Mouse (Mus musculus) liver, postnatal 0 days (tissue): ENCODE measurements around the gene Pik3r4. TPM values are rescaled to one million over a fixed set of nuclear protein-coding genes. Genes with fewer than 3 reads are reported as not detected.
A peak's percentile ranks its signal among the peaks of the same experiment; 100 is the strongest.

Experiments
- ATAC-seq: fragments of 200-750 bp; cut with Nextera tagmentation; 2 replicates; pipeline ENCODE4 v1.8.0; 2017; ENCODE audit warnings: mild to moderate bottlenecking, moderate library complexity
- DNase-seq: peaks from one replicate; pipeline ENCODE4 v3.0.0-alpha.2; 2016
- H3K27ac ChIP-seq: fragments of 300-500 bp; sonication (generic); 2 replicates; pipeline ENCODE4 v1.5.1; 2014; ENCODE audit warnings: antibody characterized with exemption, moderate library complexity, mild to moderate bottlenecking, low read depth
- H3K27me3 ChIP-seq: fragments of 300-500 bp; sonication (generic); 2 replicates; pipeline ENCODE4 v1.6.1; 2014; ENCODE audit warnings: low read length, control low read depth, mixed read lengths; ENCODE audit not compliant: insufficient read depth
- H3K36me3 ChIP-seq: fragments of 300-500 bp; sonication (generic); replicated peaks from 2 replicates; pipeline ENCODE4 v1.6.1; 2014; ENCODE audit warnings: mild to moderate bottlenecking, control low read depth, low read length, moderate library complexity, mixed read lengths; ENCODE audit not compliant: insufficient read depth
- H3K4me1 ChIP-seq: fragments of 300-500 bp; sonication (generic); 2 replicates; pipeline ENCODE4 v1.6.1; 2014; ENCODE audit warnings: antibody characterized with exemption, mild to moderate bottlenecking, control low read depth; ENCODE audit not compliant: insufficient read depth
- H3K4me2 ChIP-seq: fragments of 300-500 bp; sonication (generic); 2 replicates; pipeline ENCODE4 v1.6.1; 2014; ENCODE audit warnings: low read depth, mild to moderate bottlenecking, low read length, moderate library complexity, mixed read lengths
- H3K4me3 ChIP-seq: fragments of 300-500 bp; sonication (generic); 2 replicates; pipeline ENCODE4 v1.5.1; 2014; ENCODE audit warnings: low read depth, low read length
- H3K9ac ChIP-seq: fragments of 300-500 bp; sonication (generic); replicated peaks from 2 replicates; pipeline ENCODE4 v1.6.1; 2014; ENCODE audit warnings: mild to moderate bottlenecking, moderate library complexity
- H3K9me3 ChIP-seq: fragments of 300-500 bp; sonication (generic); 2 replicates; pipeline ENCODE4 v1.6.1; 2016; ENCODE audit warnings: mild to moderate bottlenecking, control low read depth, low read length, mixed read lengths
- CTCF ChIP-seq: sonication (generic); IDR thresholded peaks from 2 replicates; pipeline ENCODE4 v1.5.1; 2016; ENCODE audit warnings: antibody characterized with exemption, low read depth
- EP300 ChIP-seq: IDR thresholded peaks from 2 replicates; pipeline ENCODE4 v1.6.1; 2016; ENCODE audit warnings: antibody characterized with exemption, low read depth, mild to moderate bottlenecking
- WGBS: fragments of 180-500 bp; shearing (Covaris S2); extraction: QIAGEN DNeasy Blood & Tissue Kit; methylation state at CpG from one replicate; pipeline ENCODE4 v1.1.7; 2014; ENCODE audit not compliant: insufficient replicate concordance; 5-methylcytosine and 5-hydroxymethylcytosine counted together
- polyA plus RNA-seq: library from polyadenylated mRNA; unstranded; fragments of >200 nt; fragmentation: Nextera tagmentation; extraction: Ambion mirVana; gene quantifications from 2 replicates; pipeline ENCODE4 v1.2.1, GENCODE M21; 2015

The Pik3r4 gene
- polyA plus RNA-seq, 1 experiment from 2014 or later, result 5.6 TPM

- no peak for TF ChIP-seq CTCF
- TF ChIP-seq EP300, result no peak
- H3K4me2 ChIP-seq, result no peak overlapping the region
- no peak overlapping the region for H3K9ac ChIP-seq
- no peak overlapping the region for H3K4me3 ChIP-seq
- 81% methylated on average over 9 of the region's 9 CpGs for WGBS
- H3K4me1 ChIP-seq, result no peaks in the 10 kb centered on the region
- DNase-seq (no peak), ATAC-seq (no peak)
- no peak overlapping the region for H3K27ac ChIP-seq
- no peaks in the 10 kb centered on the region for H3K27me3 ChIP-seq
- H3K36me3 ChIP-seq, result no peaks in the 10 kb centered on the region
- no peaks in the 10 kb centered on the region for H3K9me3 ChIP-seq
These were observed 50.3 kb downstream of the Pik3r4 start for GRCm38 (mm10) chr9:105693056-105693455.

GRCm38 (mm10) chr9:105693854-105694253 lies 51.1 kb downstream of the Pik3r4 start:
- Histone ChIP-seq H3K4me3 (no peak overlapping the region), H3K27ac (no peak overlapping the region), H3K36me3 (no peaks in the 10 kb centered on the region), H3K4me1 (no peaks in the 10 kb centered on the region), H3K4me2 (no peak overlapping the region), H3K9me3 (no peaks in the 10 kb centered on the region), H3K27me3 (no peaks in the 10 kb centered on the region), H3K9ac (no peak overlapping the region)
- ATAC-seq (peak; percentile 29; the same call in 1 of the 2 replicates), DNase-seq (peak; percentile 84)
- TF ChIP-seq EP300 (no peak), CTCF (peak; percentile 81)
- WGBS, result 5% methylated on average over 5 of the region's 5 CpGs

DNA sequence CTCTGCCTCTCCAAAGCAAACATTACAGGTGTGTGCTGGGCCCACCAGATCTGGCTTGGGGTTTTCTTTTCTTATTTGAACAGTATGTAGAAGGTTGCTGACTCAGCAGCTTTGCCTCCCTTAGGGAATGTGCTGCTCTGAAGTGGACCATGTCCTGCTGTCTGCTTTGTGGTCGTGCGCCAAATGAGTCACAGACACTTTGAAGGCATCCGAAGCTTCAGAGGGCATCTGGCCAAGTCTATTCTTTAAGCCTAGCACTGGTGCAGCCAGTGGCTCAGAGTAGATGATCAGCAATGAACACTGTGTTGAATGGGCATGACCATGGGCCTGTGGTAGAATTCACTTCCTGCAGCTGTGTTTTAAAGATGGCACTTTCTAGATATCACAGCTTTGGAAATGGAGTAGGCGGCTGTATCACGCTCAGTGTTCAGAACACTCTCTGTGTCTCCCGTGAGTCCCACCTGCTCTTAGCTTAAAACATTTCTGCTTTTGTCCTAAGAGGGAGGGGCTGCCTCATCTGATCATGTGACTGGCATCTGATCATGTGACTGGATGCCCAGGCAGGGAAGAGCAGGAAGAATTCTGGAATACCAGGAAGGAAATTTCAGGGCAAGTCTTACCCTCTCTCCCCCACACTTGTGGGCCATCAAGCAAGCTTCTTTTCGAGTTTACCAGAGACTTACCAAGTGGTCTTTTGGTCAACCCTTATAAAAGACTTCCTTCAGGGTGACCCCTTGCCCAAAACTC lies 54.2 kb downstream of the Pik3r4 start:
- no peaks in the 10 kb centered on the region for H3K36me3 ChIP-seq
- ATAC-seq (no peak), DNase-seq (no peak)
- no peaks in the 10 kb centered on the region for H3K27me3 ChIP-seq
- H3K9me3 ChIP-seq, result no peaks in the 10 kb centered on the region
- 74% methylated on average over 7 of the region's 7 CpGs for WGBS
- no peak overlapping the region for H3K9ac ChIP-seq
- no peak overlapping the region for H3K4me2 ChIP-seq
- no peak overlapping the region for H3K27ac ChIP-seq
- no peak for TF ChIP-seq EP300
- no peak for TF ChIP-seq CTCF
- no peak overlapping the region for H3K4me3 ChIP-seq
- no peaks in the 10 kb centered on the region for H3K4me1 ChIP-seq

- Histone ChIP-seq H3K36me3 (no peaks in the 10 kb centered on the region), H3K27me3 (no peaks in the 10 kb centered on the region), H3K9me3 (no peaks in the 10 kb centered on the region), H3K9ac (no peak overlapping the region), H3K4me2 (no peak overlapping the region), H3K4me1 (no peaks in the 10 kb centered on the region), H3K4me3 (no peak overlapping the region), H3K27ac (no peak overlapping the region)
- TF ChIP-seq EP300, result no peak
- no peak for TF ChIP-seq CTCF
- WGBS, result 63% methylated on average over 9 of the region's 9 CpGs
- ATAC-seq (no peak), DNase-seq (no peak)
These were observed 55.1 kb downstream of the Pik3r4 start for GRCm38 (mm10) chr9:105697764-105698396.

DNA sequence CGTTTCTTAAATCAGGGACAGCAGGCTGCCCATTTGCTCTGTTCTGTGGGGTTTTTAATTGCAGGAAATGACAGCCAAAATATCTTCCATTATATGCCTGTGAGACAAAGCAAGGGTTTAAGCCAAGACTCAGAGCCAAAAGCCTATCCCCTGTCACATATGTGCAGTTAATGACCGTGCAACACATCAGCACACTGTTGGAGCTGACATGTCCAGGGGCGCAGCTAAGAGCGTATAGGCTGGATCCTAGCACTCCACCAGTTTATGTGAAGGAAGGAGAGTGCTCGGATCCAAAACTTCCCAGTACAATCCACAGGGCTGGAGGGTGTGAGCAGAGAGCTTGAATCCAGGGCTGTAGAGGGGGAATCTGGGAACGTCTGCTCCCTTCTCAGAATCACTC lies 57.9 kb downstream of the Pik3r4 start:
- no peak for ATAC-seq
- TF ChIP-seq CTCF, result no peak
- TF ChIP-seq EP300, result no peak
- H3K36me3 ChIP-seq, result no peaks in the 10 kb centered on the region
- no peak overlapping the region for H3K4me2 ChIP-seq
- no peak overlapping the region for H3K4me3 ChIP-seq
- H3K9ac ChIP-seq, result no peak overlapping the region
- 62% methylated on average over 6 of the region's 6 CpGs for WGBS
- H3K9me3 ChIP-seq, result no peaks in the 10 kb centered on the region
- H3K27me3 ChIP-seq, result no peaks in the 10 kb centered on the region
- H3K4me1 ChIP-seq, result no peaks in the 10 kb centered on the region
- H3K27ac ChIP-seq, result no peak overlapping the region
- DNase-seq, result no peak

DNA sequence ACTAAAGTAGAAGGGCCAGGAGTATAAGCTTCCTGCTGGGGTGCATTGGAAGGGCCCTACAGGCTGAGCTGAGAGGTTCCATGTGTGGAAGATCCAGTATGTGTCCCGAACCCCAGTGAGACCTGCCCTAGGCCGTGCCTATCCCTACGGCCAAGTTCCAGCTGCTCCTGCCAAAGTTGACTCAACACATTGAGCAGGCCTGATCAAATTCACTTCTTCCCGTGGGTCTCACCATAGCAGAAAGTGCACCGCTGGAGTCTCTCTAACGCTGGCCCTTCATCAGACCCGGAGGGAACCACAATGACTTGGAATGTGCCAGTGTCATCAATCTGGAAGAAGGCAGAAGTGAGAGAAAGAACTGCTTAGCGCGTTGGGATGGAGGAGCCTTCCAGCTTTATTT lies 59.2 kb downstream of the Pik3r4 start:
- no peaks in the 10 kb centered on the region for H3K4me1 ChIP-seq
- H3K4me3 ChIP-seq, result no peak overlapping the region
- no peak overlapping the region for H3K9ac ChIP-seq
- H3K9me3 ChIP-seq, result no peaks in the 10 kb centered on the region
- H3K27me3 ChIP-seq, result no peaks in the 10 kb centered on the region
- H3K27ac ChIP-seq, result no peak overlapping the region
- 82% methylated on average over 9 of the region's 9 CpGs for WGBS
- ATAC-seq (no peak), DNase-seq (no peak)
- H3K36me3 ChIP-seq, result no peaks in the 10 kb centered on the region
- no peak overlapping the region for H3K4me2 ChIP-seq
- TF ChIP-seq CTCF (no peak), EP300 (no peak)
